Mouse (Mus musculus): ENCODE results near the gene Sez6l. TPM values are rescaled to one million over a fixed set of nuclear protein-coding genes. Genes with fewer than 3 reads are reported as not detected.

Gene Sez6l
- polyA plus RNA-seq, 1 experiment from 2014 or later: 0.38 TPM

- no peak overlapping the region for H3K27ac ChIP-seq (ENCODE audit: low read length)
- no peak overlapping the region for H3K9ac ChIP-seq (ENCODE audit: low read length)
- H3K36me3 ChIP-seq (ENCODE audit: control insufficient read depth, insufficient read depth, low read length): no peaks in the 10 kb centered on the region
- H3K4me3 ChIP-seq (ENCODE audit: low read length): no peak overlapping the region
- WGBS: 59% methylated on average over 2 of the region's 2 CpGs
- no peaks in the 10 kb centered on the region for H3K27me3 ChIP-seq (ENCODE audit: control insufficient read depth, insufficient read depth, low read depth, low read length)
- H3K9me3 ChIP-seq (ENCODE audit: control insufficient read depth, low read length): no peaks in the 10 kb centered on the region
- no peak for ATAC-seq (ENCODE audit: low read depth)
- no peak overlapping the region for H3K4me2 ChIP-seq (ENCODE audit: low read depth, low read length)
- peaks cover 13% of the 10 kb centered on the region for H3K4me1 ChIP-seq (replicated peaks; ENCODE audit: control insufficient read depth, insufficient read depth, low read length)
Observed at GRCm38 (mm10) chr5:112518773-112519172, 58.2 kb downstream of the Sez6l start.

GRCm38 (mm10) chr5:112517454-112517853, 59.5 kb downstream of the Sez6l start:
- Histone ChIP-seq H3K27ac (ENCODE audit: low read length) (no peak overlapping the region), H3K36me3 (ENCODE audit: control insufficient read depth, insufficient read depth, low read length) (no peaks in the 10 kb centered on the region), H3K9me3 (ENCODE audit: control insufficient read depth, low read length) (no peaks in the 10 kb centered on the region), H3K4me1 (replicated peaks; ENCODE audit: control insufficient read depth, insufficient read depth, low read length) (peaks cover 13% of the 10 kb centered on the region), H3K4me3 (ENCODE audit: low read length) (no peak overlapping the region), H3K9ac (ENCODE audit: low read length) (no peak overlapping the region), H3K27me3 (ENCODE audit: control insufficient read depth, insufficient read depth, low read depth, low read length) (no peaks in the 10 kb centered on the region), H3K4me2 (ENCODE audit: low read depth, low read length) (no peak overlapping the region)
- no peak for ATAC-seq (ENCODE audit: low read depth)
- whole genome bisulfite sequencing: 68% methylated on average over 9 of the region's 9 CpGs

GRCm38 (mm10) chr5:112516527-112516926, 60.5 kb downstream of the Sez6l start:
- Histone ChIP-seq H3K4me3 (ENCODE audit: low read length) (no peak overlapping the region), H3K27ac (ENCODE audit: low read length) (no peak overlapping the region), H3K36me3 (ENCODE audit: control insufficient read depth, insufficient read depth, low read length) (no peaks in the 10 kb centered on the region), H3K4me1 (replicated peaks; ENCODE audit: control insufficient read depth, insufficient read depth, low read length) (peaks cover 9% of the 10 kb centered on the region), H3K9ac (ENCODE audit: low read length) (no peak overlapping the region), H3K9me3 (ENCODE audit: control insufficient read depth, low read length) (no peaks in the 10 kb centered on the region), H3K27me3 (ENCODE audit: control insufficient read depth, insufficient read depth, low read depth, low read length) (no peaks in the 10 kb centered on the region), H3K4me2 (ENCODE audit: low read depth, low read length) (no peak overlapping the region)
- WGBS: 95% methylated on average over 3 of the region's 3 CpGs
- no peak for ATAC-seq (ENCODE audit: low read depth)

- no peak for ATAC-seq (ENCODE audit: low read depth)
- no peak overlapping the region for H3K4me2 ChIP-seq (ENCODE audit: low read depth, low read length)
- no peak overlapping the region for H3K27ac ChIP-seq (ENCODE audit: low read length)
- no peaks in the 10 kb centered on the region for H3K27me3 ChIP-seq (ENCODE audit: control insufficient read depth, insufficient read depth, low read depth, low read length)
- no peak overlapping the region for H3K4me3 ChIP-seq (ENCODE audit: low read length)
- 71% methylated on average over 8 of the region's 8 CpGs for whole genome bisulfite sequencing
- no peaks in the 10 kb centered on the region for H3K4me1 ChIP-seq (replicated peaks; ENCODE audit: control insufficient read depth, insufficient read depth, low read length)
- H3K9me3 ChIP-seq (ENCODE audit: control insufficient read depth, low read length): peaks cover 3% of the 10 kb centered on the region; the same call in 1 of the 2 replicates
- H3K36me3 ChIP-seq (ENCODE audit: control insufficient read depth, insufficient read depth, low read length): no peaks in the 10 kb centered on the region
- no peak overlapping the region for H3K9ac ChIP-seq (ENCODE audit: low read length)
Observed at GRCm38 (mm10) chr5:112510351-112510750, 66.6 kb downstream of the Sez6l start.

- H3K4me2 ChIP-seq (ENCODE audit: low read depth, low read length): no peak overlapping the region
- no peak for ATAC-seq (ENCODE audit: low read depth)
- peaks cover 3% of the 10 kb centered on the region; the same call in 1 of the 2 replicates for H3K9me3 ChIP-seq (ENCODE audit: control insufficient read depth, low read length)
- H3K4me3 ChIP-seq (ENCODE audit: low read length): no peak overlapping the region
- 58% methylated on average over 5 of the region's 5 CpGs for WGBS
- H3K36me3 ChIP-seq (ENCODE audit: control insufficient read depth, insufficient read depth, low read length): no peaks in the 10 kb centered on the region
- no peaks in the 10 kb centered on the region for H3K27me3 ChIP-seq (ENCODE audit: control insufficient read depth, insufficient read depth, low read depth, low read length)
- H3K27ac ChIP-seq (ENCODE audit: low read length): no peak overlapping the region
- H3K4me1 ChIP-seq (replicated peaks; ENCODE audit: control insufficient read depth, insufficient read depth, low read length): no peaks in the 10 kb centered on the region
- H3K9ac ChIP-seq (ENCODE audit: low read length): no peak overlapping the region
Observed at GRCm38 (mm10) chr5:112509916-112510315, 67.1 kb downstream of the Sez6l start.

GRCm38 (mm10) chr5:112505595-112505994, 71.4 kb downstream of the Sez6l start:
- no peak overlapping the region for H3K27ac ChIP-seq (ENCODE audit: low read length)
- no peak for ATAC-seq (ENCODE audit: low read depth)
- H3K9ac ChIP-seq (ENCODE audit: low read length): no peak overlapping the region
- no peak overlapping the region for H3K4me3 ChIP-seq (ENCODE audit: low read length)
- 66% methylated on average over 4 of the region's 4 CpGs for WGBS
- H3K4me2 ChIP-seq (ENCODE audit: low read depth, low read length): no peak overlapping the region
- no peaks in the 10 kb centered on the region for H3K36me3 ChIP-seq (ENCODE audit: control insufficient read depth, insufficient read depth, low read length)
- peaks cover 3% of the 10 kb centered on the region; the same call in 1 of the 2 replicates for H3K9me3 ChIP-seq (ENCODE audit: control insufficient read depth, low read length)
- H3K27me3 ChIP-seq (ENCODE audit: control insufficient read depth, insufficient read depth, low read depth, low read length): no peaks in the 10 kb centered on the region
- H3K4me1 ChIP-seq (replicated peaks; ENCODE audit: control insufficient read depth, insufficient read depth, low read length): no peaks in the 10 kb centered on the region

- ATAC-seq (ENCODE audit: low read depth): no peak
- peaks cover 3% of the 10 kb centered on the region; the same call in 1 of the 2 replicates for H3K9me3 ChIP-seq (ENCODE audit: control insufficient read depth, low read length)
- peaks cover 2% of the 10 kb centered on the region; the same call in 1 of the 2 replicates for H3K4me1 ChIP-seq (replicated peaks; ENCODE audit: control insufficient read depth, insufficient read depth, low read length)
- 63% methylated on average over 2 of the region's 2 CpGs for WGBS
- no peak overlapping the region for H3K4me2 ChIP-seq (ENCODE audit: low read depth, low read length)
- H3K36me3 ChIP-seq (ENCODE audit: control insufficient read depth, insufficient read depth, low read length): no peaks in the 10 kb centered on the region
- no peak overlapping the region for H3K9ac ChIP-seq (ENCODE audit: low read length)
- no peak overlapping the region for H3K4me3 ChIP-seq (ENCODE audit: low read length)
- no peaks in the 10 kb centered on the region for H3K27me3 ChIP-seq (ENCODE audit: control insufficient read depth, insufficient read depth, low read depth, low read length)
- H3K27ac ChIP-seq (ENCODE audit: low read length): no peak overlapping the region
Observed at GRCm38 (mm10) chr5:112501384-112501783, 75.6 kb downstream of the Sez6l start.

- no peaks in the 10 kb centered on the region for H3K9me3 ChIP-seq (ENCODE audit: control insufficient read depth, low read length)
- peaks cover 2% of the 10 kb centered on the region; the same call in 1 of the 2 replicates for H3K4me1 ChIP-seq (replicated peaks; ENCODE audit: control insufficient read depth, insufficient read depth, low read length)
- no peak overlapping the region for H3K9ac ChIP-seq (ENCODE audit: low read length)
- no peaks in the 10 kb centered on the region for H3K27me3 ChIP-seq (ENCODE audit: control insufficient read depth, insufficient read depth, low read depth, low read length)
- no peak overlapping the region for H3K4me3 ChIP-seq (ENCODE audit: low read length)
- no peak overlapping the region for H3K27ac ChIP-seq (ENCODE audit: low read length)
- no peak for ATAC-seq (ENCODE audit: low read depth)
- 59% methylated on average over 8 of the region's 8 CpGs for WGBS
- no peaks in the 10 kb centered on the region for H3K36me3 ChIP-seq (ENCODE audit: control insufficient read depth, insufficient read depth, low read length)
- no peak overlapping the region for H3K4me2 ChIP-seq (ENCODE audit: low read depth, low read length)
Observed at GRCm38 (mm10) chr5:112499918-112500682, 76.9 kb downstream of the Sez6l start.

- 54% methylated on average over 13 of the region's 13 CpGs for WGBS
- H3K27ac ChIP-seq (ENCODE audit: low read length): no peak overlapping the region
- no peaks in the 10 kb centered on the region for H3K27me3 ChIP-seq (ENCODE audit: control insufficient read depth, insufficient read depth, low read depth, low read length)
Observed at GRCm38 (mm10) chr5:112498921-112499917, 77.8 kb downstream of the Sez6l start.

More at GRCm38 (mm10) chr5:112498921-112499917, 77.8 kb downstream of the Sez6l start:
- H3K9me3 ChIP-seq (ENCODE audit: control insufficient read depth, low read length): no peaks in the 10 kb centered on the region
- H3K36me3 ChIP-seq (ENCODE audit: control insufficient read depth, insufficient read depth, low read length): no peaks in the 10 kb centered on the region
- H3K4me3 ChIP-seq (ENCODE audit: low read length): no peak overlapping the region
- no peak overlapping the region for H3K4me2 ChIP-seq (ENCODE audit: low read depth, low read length)
- peaks cover 2% of the 10 kb centered on the region; the same call in 1 of the 2 replicates for H3K4me1 ChIP-seq (replicated peaks; ENCODE audit: control insufficient read depth, insufficient read depth, low read length)
- no peak overlapping the region for H3K9ac ChIP-seq (ENCODE audit: low read length)
- ATAC-seq (ENCODE audit: low read depth): 0 out of 2 replicates have a peak, but pooled peaks have one; percentile 49
